Comparison of ENCODE assay signal across 12 mouse cellular contexts in the genomic region with DNA sequence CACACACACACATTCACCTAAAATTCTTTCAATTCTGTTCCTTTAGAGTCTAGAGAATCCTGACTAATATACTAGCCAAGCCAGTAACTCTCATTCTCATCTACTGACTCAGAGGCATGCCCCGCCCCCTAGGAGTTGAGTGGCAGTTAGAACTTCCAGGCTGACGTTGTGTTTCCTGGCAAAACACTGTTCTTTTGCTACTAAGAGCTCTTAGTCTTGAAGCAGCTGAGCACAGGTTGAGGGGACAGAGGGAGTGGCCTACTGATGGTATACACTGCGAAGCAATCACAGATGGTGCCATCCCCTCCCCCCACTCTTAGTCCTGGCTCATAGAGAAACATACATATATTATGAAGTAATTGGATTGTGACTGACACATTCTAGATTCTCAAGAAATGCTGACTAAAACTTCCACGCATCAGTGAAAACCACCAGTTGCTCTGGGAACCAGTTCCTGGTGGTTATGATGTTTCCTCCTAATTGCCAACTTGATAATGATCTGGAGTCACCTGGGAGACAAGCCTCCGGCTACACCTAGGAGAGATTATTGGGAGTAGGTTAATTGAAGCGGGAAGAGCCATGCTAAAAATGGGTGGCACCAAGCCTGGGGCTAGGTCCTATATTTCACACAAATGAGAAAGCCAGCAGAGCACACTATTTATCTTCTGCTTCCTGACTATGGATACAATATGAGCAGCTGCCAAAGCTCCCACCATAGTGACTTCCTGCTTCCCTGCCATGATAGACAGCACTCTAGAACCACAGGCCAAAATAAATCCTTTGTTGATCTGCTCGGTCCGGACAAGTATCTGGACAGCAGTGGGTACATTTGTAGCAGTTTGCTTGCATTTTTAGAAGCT.
DNase-seq lines count a peak whose midpoint lies in the region; ATAC-seq lines count a peak whose summit lies in the region.
"Had no signal": no experiment of that assay in that cellular context is flagged by ENCODE, and none has a peak within 500 bp of the region (broad histone marks: within the 10 kb centered on the region; RNA-seq: fewer than 3 reads in every experiment).

No protein-coding gene starts in this region.

- H3K27ac ChIP-seq in midbrain, embryonic 11.5 days (ENCODE audit: low read depth, low read length), result no peak overlapping the region
- no peak overlapping the region for H3K27ac ChIP-seq in midbrain, embryonic 10.5 days (replicated peaks)
- H3K27ac ChIP-seq: hindbrain, embryonic 12.5 days had no signal

- no peaks in the 10 kb centered on the region for H3K27me3 ChIP-seq in midbrain, embryonic 11.5 days (ENCODE audit: control insufficient read depth, insufficient read depth, low read length)
- H3K27me3 ChIP-seq in midbrain, embryonic 10.5 days (ENCODE audit: low read depth, poor library complexity, severe bottlenecking), result no peaks in the 10 kb centered on the region
- H3K27me3 ChIP-seq: hindbrain, embryonic 12.5 days had no signal

- no peaks in the 10 kb centered on the region for H3K36me3 ChIP-seq in midbrain, embryonic 11.5 days (ENCODE audit: control insufficient read depth, insufficient read depth, low read length)
- H3K36me3 ChIP-seq in midbrain, embryonic 10.5 days, result no peaks in the 10 kb centered on the region
- H3K36me3 ChIP-seq: hindbrain, embryonic 12.5 days had no signal

- no peak overlapping the region for H3K4me2 ChIP-seq in midbrain, embryonic 11.5 days
- H3K4me2 ChIP-seq: hindbrain, embryonic 12.5 days had no signal

- H3K9ac ChIP-seq in midbrain, embryonic 11.5 days (ENCODE audit: low read length), result no peak overlapping the region
- H3K9ac ChIP-seq: hindbrain, embryonic 12.5 days had no signal

- no peak overlapping the region for H3K4me3 ChIP-seq in midbrain, embryonic 11.5 days (ENCODE audit: low read depth, low read length)
- no peak overlapping the region for H3K4me3 ChIP-seq in midbrain, embryonic 10.5 days
- H3K4me3 ChIP-seq: hindbrain, embryonic 12.5 days; myocyte had no signal

- H3K4me1 ChIP-seq in midbrain, embryonic 11.5 days (ENCODE audit: control insufficient read depth, insufficient read depth, low read length), result peaks cover 6% of the 10 kb centered on the region
- peaks cover 15% of the 10 kb centered on the region for H3K4me1 ChIP-seq in midbrain, embryonic 10.5 days

- ATAC-seq in midbrain, embryonic 11.5 days (ENCODE audit: low FRiP score), result no peak

- 80% methylated on average over 8 of the region's 8 CpGs for WGBS in midbrain, embryonic 11.5 days
- WGBS in midbrain, embryonic 10.5 days, result 87% methylated on average over 8 of the region's 8 CpGs

- DNase-seq in midbrain, embryonic 11.5 days (ENCODE audit: low spot score, missing footprints), result peak; percentile 56
- no peak for DNase-seq in midbrain, embryonic 10.5 days (ENCODE audit: low spot score)
- peak; percentile 83 to 90 for DNase-seq in adrenal gland, postnatal 36 days
- peak; percentile 42 to 43 for DNase-seq in kidney, postnatal 25 days
- DNase-seq in thymus, postnatal 25 days, result peak; percentile 53
- DNase-seq in cerebellum, postnatal 25 days, result no peak
- DNase-seq in left cerebral cortex, adult 18-20 months (ENCODE audit: low spot score in 2 of 2), result no peak
- DNase-seq in spleen, postnatal 10 days (ENCODE audit: low spot score in 2 of 2), result no peak
- DNase-seq: liver; spleen, adult 18-20 months had no signal

- H3K9me3 ChIP-seq in midbrain, embryonic 11.5 days (ENCODE audit: control insufficient read depth, low read length), result no peaks in the 10 kb centered on the region
- H3K9me3 ChIP-seq in midbrain, embryonic 10.5 days (replicated peaks), result no peaks in the 10 kb centered on the region
- H3K9me3 ChIP-seq: hindbrain, embryonic 12.5 days had no signal

Comparison
In these comparisons a context has a peak if more than half of its experiments do, and no peak if none do; other contexts are left out.
1. DNase-seq: peak in midbrain, embryonic 11.5 days (single experiment), adrenal gland, postnatal 36 days (2 of 2), kidney, postnatal 25 days (2 of 2) and thymus, postnatal 25 days (single experiment); none in midbrain, embryonic 10.5 days (single experiment), cerebellum, postnatal 25 days (0 of 2), left cerebral cortex, adult 18-20 months (0 of 2) and spleen, postnatal 10 days (0 of 2).